Mouse (Mus musculus) heart, embryonic 11.5 days (tissue): ENCODE data around the gene Dut. TPM values are rescaled to one million over a fixed set of nuclear protein-coding genes. Genes with fewer than 3 reads are reported as not detected.

Experiments used
- ATAC-seq: fragments of 200-750 bp; cut with Nextera tagmentation; replicated peaks from 2 replicates; pipeline ENCODE4 v1.8.0; 2017; ENCODE audit warnings: moderate library complexity; ENCODE audit not compliant: insufficient number of reproducible peaks, low FRiP score, low TSS enrichment
- H3K27ac ChIP-seq: fragments of 300-500 bp; sonication (generic); 2 replicates; pipeline ENCODE4 v1.5.1; 2014; ENCODE audit warnings: mild to moderate bottlenecking, low read depth, low read length
- H3K27me3 ChIP-seq: fragments of 300-500 bp; sonication (generic); 2 replicates; pipeline ENCODE4 v1.6.1; 2014; ENCODE audit warnings: mild to moderate bottlenecking, low read length, mixed read lengths; ENCODE audit not compliant: control insufficient read depth, insufficient read depth
- H3K36me3 ChIP-seq: fragments of 300-500 bp; sonication (generic); 2 replicates; pipeline ENCODE4 v1.6.1; 2014; ENCODE audit warnings: mild to moderate bottlenecking, low read length, moderate library complexity, mixed read lengths; ENCODE audit not compliant: control insufficient read depth, insufficient read depth
- H3K4me1 ChIP-seq: fragments of 300-500 bp; sonication (generic); 2 replicates; pipeline ENCODE4 v1.6.1; 2014; ENCODE audit warnings: low read length; ENCODE audit not compliant: control insufficient read depth, insufficient read depth
- H3K4me2 ChIP-seq: fragments of 300-500 bp; sonication (generic); 2 replicates; pipeline ENCODE4 v1.6.1; 2014; ENCODE audit warnings: mild to moderate bottlenecking, moderate library complexity
- H3K4me3 ChIP-seq: fragments of 300-500 bp; sonication (generic); 2 replicates; pipeline ENCODE4 v1.5.1; 2014; ENCODE audit warnings: low read depth, low read length
- H3K9ac ChIP-seq: fragments of 300-500 bp; sonication (generic); 2 replicates; pipeline ENCODE4 v1.6.1; 2014; ENCODE audit warnings: mild to moderate bottlenecking, low read depth, low read length, moderate library complexity
- H3K9me3 ChIP-seq: fragments of 300-500 bp; sonication (generic); replicated peaks from 2 replicates; pipeline ENCODE4 v1.6.1; 2016; ENCODE audit warnings: low read length; ENCODE audit not compliant: control insufficient read depth
- WGBS: fragments of 180-500 bp; shearing (Covaris S2); extraction: QIAGEN DNeasy Blood & Tissue Kit; methylation state at CpG from one replicate; pipeline ENCODE4 v1.1.7; 2014; ENCODE audit not compliant: insufficient replicate concordance; 5-methylcytosine and 5-hydroxymethylcytosine counted together
- polyA plus RNA-seq: library from polyadenylated mRNA; unstranded; fragments of >200 nt; fragmentation: Nextera tagmentation; extraction: Ambion mirVana; gene quantifications from 2 replicates; pipeline ENCODE4 v1.2.1, GENCODE M21; 2014

The Dut gene
- polyA plus RNA-seq, 1 experiment from 2014 or later = 156 TPM

DNA sequence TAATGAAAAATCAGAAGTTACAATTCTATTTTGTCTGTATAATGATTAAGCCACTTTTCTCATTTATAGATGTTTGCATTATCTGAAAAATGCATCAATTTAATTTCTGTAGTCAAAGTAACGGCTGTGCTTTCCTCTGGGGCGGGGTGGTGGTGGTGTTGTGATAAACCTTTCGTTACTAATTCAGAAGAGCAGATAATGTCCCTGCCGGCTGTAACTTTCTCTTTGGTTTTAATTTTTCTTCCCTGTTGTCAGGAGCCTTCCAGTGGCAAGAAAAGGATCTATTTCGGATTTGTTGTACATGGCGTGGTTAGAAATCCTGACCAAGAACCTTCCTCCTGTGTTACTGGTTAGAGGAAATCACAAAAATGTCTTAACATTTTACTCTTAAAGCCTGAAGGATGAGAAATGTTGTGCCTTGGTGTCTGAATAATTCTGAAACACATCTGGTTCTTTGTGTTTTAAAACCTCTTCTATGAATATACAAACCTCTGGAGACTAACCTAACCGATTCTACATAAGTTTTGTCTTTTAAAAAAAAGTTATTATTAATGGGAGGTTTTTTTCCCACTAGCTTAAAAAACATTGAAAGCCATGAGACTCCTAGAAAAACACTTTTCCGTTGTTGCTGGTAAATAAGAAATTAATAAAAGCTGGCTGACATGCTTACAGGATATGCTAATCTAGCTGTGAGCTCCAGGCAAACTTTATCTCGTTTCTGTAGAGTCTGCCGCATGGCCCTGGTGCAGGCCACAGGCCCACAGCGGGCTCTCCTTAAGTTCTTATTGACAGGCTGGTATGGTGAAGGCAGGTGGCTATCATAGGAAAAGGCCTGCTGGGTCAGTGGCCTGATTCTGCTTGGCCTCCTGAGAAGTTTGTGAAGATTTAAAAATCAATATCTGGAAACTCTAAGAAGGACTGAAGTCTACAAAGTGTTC lies 18.2 kb upstream of the Dut start:
- Histone ChIP-seq H3K27me3 (no peaks in the 10 kb centered on the region), H3K4me3 (no peak overlapping the region), H3K27ac (no peak overlapping the region), H3K4me1 (0 out of 2 replicates have a peak, but pooled peaks cover under 1% of the 10 kb centered on the region), H3K9ac (no peak overlapping the region), H3K36me3 (no peaks in the 10 kb centered on the region), H3K4me2 (no peak overlapping the region), H3K9me3 (no peaks in the 10 kb centered on the region)
- no peak for ATAC-seq
- WGBS = 61% methylated on average over 11 of the region's 11 CpGs

GRCm38 (mm10) chr2:125232183-125232582 lies 14.8 kb upstream of the Dut start:
- H3K9me3 ChIP-seq = no peaks in the 10 kb centered on the region
- ATAC-seq = no peak
- H3K4me2 ChIP-seq = no peak overlapping the region
- H3K9ac ChIP-seq = no peak overlapping the region
- no peaks in the 10 kb centered on the region for H3K27me3 ChIP-seq
- H3K36me3 ChIP-seq = no peaks in the 10 kb centered on the region
- 0 out of 2 replicates have a peak, but pooled peaks cover 3% of the 10 kb centered on the region for H3K4me1 ChIP-seq
- H3K27ac ChIP-seq = no peak overlapping the region
- no peak overlapping the region for H3K4me3 ChIP-seq
- WGBS = 92% methylated on average over 4 of the region's 4 CpGs

GRCm38 (mm10) chr2:125233537-125233936 lies 13.5 kb upstream of the Dut start:
- H3K4me2 ChIP-seq = no peak overlapping the region
- 72% methylated on average over 2 of the region's 2 CpGs for WGBS
- H3K9ac ChIP-seq = no peak overlapping the region
- no peaks in the 10 kb centered on the region for H3K27me3 ChIP-seq
- no peaks in the 10 kb centered on the region for H3K9me3 ChIP-seq
- no peak overlapping the region for H3K27ac ChIP-seq
- no peak overlapping the region for H3K4me3 ChIP-seq
- no peaks in the 10 kb centered on the region for H3K36me3 ChIP-seq
- 0 out of 2 replicates have a peak, but pooled peaks cover 3% of the 10 kb centered on the region for H3K4me1 ChIP-seq
- no peak for ATAC-seq

DNA sequence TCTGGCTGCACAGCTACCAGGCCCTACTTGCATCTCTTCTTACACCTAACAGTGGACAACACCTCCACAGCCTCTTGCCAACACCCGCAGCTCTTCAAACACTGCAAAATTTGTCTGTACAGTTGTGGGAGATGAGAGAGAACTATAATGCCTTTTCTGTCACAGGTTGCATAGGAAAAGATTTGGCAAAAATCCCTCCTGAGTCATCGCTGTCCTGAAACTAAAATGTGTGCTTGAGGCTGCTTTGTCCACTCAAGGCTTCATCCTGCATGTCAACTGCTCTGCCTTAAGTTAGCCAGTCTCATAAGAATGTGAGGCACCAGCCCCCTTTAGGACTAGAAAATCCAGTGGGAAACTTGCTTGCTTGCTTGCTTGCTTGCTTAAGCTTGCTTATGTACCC lies 12.9 kb upstream of the Dut start:
- no peak for ATAC-seq
- H3K27ac ChIP-seq = no peak overlapping the region
- H3K27me3 ChIP-seq = no peaks in the 10 kb centered on the region
- 0 out of 2 replicates have a peak, but pooled peaks cover 3% of the 10 kb centered on the region for H3K4me1 ChIP-seq
- no peak overlapping the region for H3K4me2 ChIP-seq
- 75% methylated on average over 2 of the region's 2 CpGs for WGBS
- no peak overlapping the region for H3K9ac ChIP-seq
- no peak overlapping the region for H3K4me3 ChIP-seq
- H3K36me3 ChIP-seq = no peaks in the 10 kb centered on the region
- no peaks in the 10 kb centered on the region for H3K9me3 ChIP-seq

DNA sequence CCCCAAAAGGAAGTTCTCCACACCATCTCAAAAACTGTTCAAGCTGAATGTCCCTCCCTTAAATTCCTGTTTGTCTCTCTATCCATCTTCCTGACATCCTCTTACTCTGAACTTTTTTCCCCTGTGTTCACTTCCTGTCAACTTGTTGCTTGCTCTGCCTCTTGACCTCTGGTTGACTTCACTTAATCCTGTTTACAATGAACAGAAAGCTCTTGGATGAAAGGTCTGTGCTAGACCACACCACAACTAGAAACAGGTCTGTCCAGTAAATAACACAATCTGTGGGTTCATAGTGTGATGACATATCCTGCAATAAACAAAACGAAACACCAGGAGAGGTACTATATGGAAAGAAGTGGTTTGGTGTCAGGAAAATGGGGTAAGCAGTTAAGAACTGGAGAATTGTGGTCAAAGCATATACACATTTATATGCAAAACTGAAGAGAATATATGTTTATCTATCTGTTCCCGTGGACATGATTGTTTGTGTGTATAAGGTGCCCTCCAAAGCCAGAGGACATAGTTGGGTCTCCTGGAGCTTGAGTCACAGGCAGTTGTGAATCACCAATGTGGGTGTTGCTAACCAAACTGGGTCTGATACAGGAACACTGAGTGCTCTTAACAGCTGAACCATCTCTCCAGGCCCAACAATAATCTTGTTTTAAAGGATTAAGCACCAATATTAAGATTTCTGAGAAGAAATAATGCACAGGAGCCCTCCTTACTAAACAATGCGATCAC lies 1.3 kb upstream of the Dut start:
- Histone ChIP-seq H3K27me3 (no peaks in the 10 kb centered on the region), H3K4me2 (no peak overlapping the region), H3K9ac (no peak overlapping the region), H3K4me1 (peaks cover 12% of the 10 kb centered on the region), H3K9me3 (no peaks in the 10 kb centered on the region), H3K36me3 (peaks cover 6% of the 10 kb centered on the region), H3K27ac (no peak overlapping the region), H3K4me3 (no peak overlapping the region)
- no peak for ATAC-seq
- 85% methylated on average over 3 of the region's 3 CpGs for WGBS

DNA sequence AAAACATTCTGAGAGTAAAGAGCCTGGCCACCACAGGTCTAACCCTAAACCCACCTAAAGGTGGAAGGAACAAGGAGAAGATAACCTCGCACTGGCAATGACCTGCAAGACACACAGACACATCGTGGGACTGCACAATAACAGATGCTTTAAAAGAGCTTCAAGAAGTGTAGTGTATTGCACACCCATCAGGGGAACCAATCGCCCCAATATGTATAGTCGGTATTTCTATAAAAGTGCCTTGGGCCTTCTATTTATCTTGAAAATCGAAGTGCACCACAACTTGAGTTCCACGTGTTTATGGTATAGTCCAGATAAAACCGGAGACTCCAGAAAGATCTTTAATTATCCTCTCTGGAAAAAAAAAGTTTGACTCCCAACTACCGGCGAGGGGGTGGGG lies 321 bp upstream of the Dut start:
- Histone ChIP-seq H3K4me1 (peaks cover 12% of the 10 kb centered on the region), H3K36me3 (peaks cover 12% of the 10 kb centered on the region), H3K9ac (peak overlapping the region; percentile 75), H3K27ac (peak overlapping the region; percentile 76), H3K4me3 (peak overlapping the region; percentile 60), H3K9me3 (no peaks in the 10 kb centered on the region), H3K27me3 (no peaks in the 10 kb centered on the region), H3K4me2 (peak overlapping the region; percentile 69)
- ATAC-seq = no peak
- 15% methylated on average over 9 of the region's 9 CpGs for WGBS

- WGBS = under 1% methylated on average over 9 of the region's 9 CpGs
- Histone ChIP-seq H3K4me1 (peaks cover 12% of the 10 kb centered on the region), H3K4me3 (peak overlapping the region; percentile 60), H3K27me3 (no peaks in the 10 kb centered on the region), H3K27ac (peak overlapping the region; percentile 76), H3K4me2 (peak overlapping the region; percentile 69), H3K9me3 (no peaks in the 10 kb centered on the region), H3K9ac (peak overlapping the region; percentile 75), H3K36me3 (peaks cover 15% of the 10 kb centered on the region)
- peak; percentile 11 for ATAC-seq
Measured at GRCm38 (mm10) chr2:125247962-125248235, 909 bp downstream of the Dut start.

DNA sequence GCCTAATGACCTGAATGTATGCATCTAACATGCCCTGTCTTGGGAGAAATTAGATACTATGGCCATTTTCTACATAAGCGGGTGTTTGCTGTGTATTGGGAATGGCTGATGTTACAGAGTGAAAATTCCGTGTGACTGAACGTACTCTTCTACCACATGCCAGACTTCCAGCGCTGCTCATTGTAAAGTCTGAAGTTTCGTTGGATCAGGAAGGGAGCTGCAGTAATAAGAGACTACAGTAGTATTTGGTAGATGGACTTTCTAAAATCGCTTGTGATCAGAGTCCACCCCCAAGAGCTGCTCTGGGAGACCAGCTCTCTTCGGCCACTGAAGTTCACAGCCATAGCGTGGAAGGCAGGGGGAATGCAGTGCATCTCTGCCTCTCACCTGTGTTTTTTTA lies 1.3 kb downstream of the Dut start:
- Histone ChIP-seq H3K27me3 (no peaks in the 10 kb centered on the region), H3K9me3 (no peaks in the 10 kb centered on the region), H3K36me3 (peaks cover 17% of the 10 kb centered on the region), H3K4me1 (peaks cover 12% of the 10 kb centered on the region), H3K9ac (peak overlapping the region; percentile 75), H3K27ac (peak overlapping the region; percentile 76), H3K4me3 (peak overlapping the region; percentile 60), H3K4me2 (peak overlapping the region; percentile 69)
- ATAC-seq = no peak
- WGBS = 2% methylated on average over 8 of the region's 8 CpGs
